ENCODE assay signal across 9 mouse cellular contexts in genomic region chr11:33146143-33146497, GRCm38 (mm10). TPM values are rescaled to one million over a fixed set of nuclear protein-coding genes. Genes with fewer than 3 reads are reported as not detected.
DNase-seq lines count a peak whose midpoint lies in the region; ATAC-seq lines count a peak whose summit lies in the region.
"Had no signal": no experiment of that assay in that cellular context is flagged by ENCODE, and none has a peak within 500 bp of the region (broad histone marks: within the 10 kb centered on the region; RNA-seq: fewer than 3 reads in every experiment).

No protein-coding gene starts in this region.

- DNase-seq in adrenal gland, adult 18-20 months (ENCODE audit: low spot score in 2 of 2), result peak; percentile 60
- peak; percentile 86 to 91 for DNase-seq in cerebellum, postnatal 10 days
- DNase-seq in gastrocnemius, postnatal 10 days, result peak; percentile 85
- peak; percentile 66 to 75 for DNase-seq in layer of hippocampus, postnatal 36 days
- DNase-seq in urinary bladder, postnatal 36 days (ENCODE audit: low spot score in 2 of 2), result peak; percentile 20 to 78

- H3K4me1 ChIP-seq in hindbrain, embryonic 15.5 days (replicated peaks), result peaks cover 35% of the 10 kb centered on the region
- H3K4me1 ChIP-seq in midbrain, embryonic 12.5 days, result peaks cover 38% of the 10 kb centered on the region

- H3K36me3 ChIP-seq in hindbrain, embryonic 15.5 days, result peaks cover 19% of the 10 kb centered on the region
- peaks cover 10% of the 10 kb centered on the region; the same call in 1 of the 2 replicates for H3K36me3 ChIP-seq in midbrain, embryonic 12.5 days

- H3K9me3 ChIP-seq in hindbrain, embryonic 15.5 days, result no peaks in the 10 kb centered on the region
- H3K9me3 ChIP-seq in midbrain, embryonic 12.5 days, result no peaks in the 10 kb centered on the region

- WGBS in hindbrain, embryonic 15.5 days, result 4% methylated on average over 9 of the region's 9 CpGs
- WGBS in midbrain, embryonic 12.5 days, result 4% methylated on average over 9 of the region's 9 CpGs

- H3K9ac ChIP-seq in hindbrain, embryonic 15.5 days, result no peak overlapping the region
- no peak overlapping the region for H3K9ac ChIP-seq in midbrain, embryonic 12.5 days (replicated peaks)

- H3K27ac ChIP-seq in hindbrain, embryonic 15.5 days (replicated peaks), result 0 out of 2 replicates have a peak overlapping the region, but pooled peaks have one; percentile 26
- no peak overlapping the region for H3K27ac ChIP-seq in midbrain, embryonic 12.5 days (replicated peaks)

- H3K4me3 ChIP-seq in hindbrain, embryonic 15.5 days, result peak overlapping the region; percentile 69
- peak overlapping the region; percentile 64 for H3K4me3 ChIP-seq in midbrain, embryonic 12.5 days

- peak overlapping the region; percentile 92 for H3K4me2 ChIP-seq in hindbrain, embryonic 15.5 days
- peak overlapping the region; percentile 89 for H3K4me2 ChIP-seq in midbrain, embryonic 12.5 days (replicated peaks)

- ATAC-seq in hindbrain, embryonic 15.5 days (ENCODE audit: low FRiP score, low read depth), result peak; percentile 36; the same call in 1 of the 2 replicates
- no peak for ATAC-seq in midbrain, embryonic 12.5 days (ENCODE audit: low FRiP score, low read depth)
- no peak for ATAC-seq in megakaryocyte-erythroid progenitor cell, adult 5-6 weeks (replicated peaks; ENCODE audit: low FRiP score, low TSS enrichment, poor library complexity, severe bottlenecking)

- H3K27me3 ChIP-seq in hindbrain, embryonic 15.5 days, result no peaks in the 10 kb centered on the region
- H3K27me3 ChIP-seq in midbrain, embryonic 12.5 days, result peaks cover 58% of the 10 kb centered on the region

RNA-seq across cellular contexts. Expression of gene Fgf18, which starts 1.1 kb away (rescaled TPM):
- total RNA-seq in adrenal gland, adult 18-20 months (2021), result 1 to 10 TPM; 1.3 to 2.0 TPM
- total RNA-seq in gastrocnemius, postnatal 10 days (2021), result 1 to 10 TPM; 7.3 to 9.3 TPM
- polyA plus RNA-seq in hindbrain, embryonic 15.5 days (2015; fragmentation: Nextera tagmentation; extraction: Ambion mirVana), result 7.1 and 7.4 TPM in 2 replicates
- 1 to 10 TPM; 2.4 to 2.9 TPM for total RNA-seq in layer of hippocampus, postnatal 36 days (2021)
- 3.0 and 3.6 TPM in 2 replicates for polyA plus RNA-seq in midbrain, embryonic 12.5 days (2016; fragmentation: Nextera tagmentation; extraction: Ambion mirVana)
- total RNA-seq in megakaryocyte-erythroid progenitor cell, adult 5-6 weeks (2014; fragmentation: Nextera tagmentation), result not detected in 2 replicates
- not detected in 2 replicates for total RNA-seq in megakaryocyte-erythroid progenitor cell, adult 5-6 weeks (2017)
- total RNA-seq: neutrophil, adult 5-6 weeks had no signal

RNA-seq across cellular contexts. Expression of gene Npm1, which starts 16.9 kb away (rescaled TPM):
- total RNA-seq in adrenal gland, adult 18-20 months (2021), result 100 to 1,000 TPM; 224 to 282 TPM
- 100 to 1,000 TPM; 197 to 218 TPM for total RNA-seq in gastrocnemius, postnatal 10 days (2021)
- 377 and 402 TPM in 2 replicates for polyA plus RNA-seq in hindbrain, embryonic 15.5 days (2015; fragmentation: Nextera tagmentation; extraction: Ambion mirVana)
- 100 to 1,000 TPM; 178 to 185 TPM for total RNA-seq in layer of hippocampus, postnatal 36 days (2021)
- 647 and 719 TPM in 2 replicates for polyA plus RNA-seq in midbrain, embryonic 12.5 days (2016; fragmentation: Nextera tagmentation; extraction: Ambion mirVana)
- total RNA-seq in megakaryocyte-erythroid progenitor cell, adult 5-6 weeks (2014; fragmentation: Nextera tagmentation), result 3,299 and 3,437 TPM in 2 replicates
- 6,261 and 6,441 TPM in 2 replicates for total RNA-seq in megakaryocyte-erythroid progenitor cell, adult 5-6 weeks (2017)

RNA-seq across cellular contexts. Expression of gene Tlx3, which starts 57.3 kb away (rescaled TPM):
- total RNA-seq in adrenal gland, adult 18-20 months (2021), result under 1 TPM in 1 of 2 experiments, not detected in 1; 0.19 TPM
- not detected for total RNA-seq in gastrocnemius, postnatal 10 days (2021)
- 15.0 and 18.1 TPM in 2 replicates for polyA plus RNA-seq in hindbrain, embryonic 15.5 days (2015; fragmentation: Nextera tagmentation; extraction: Ambion mirVana)
- total RNA-seq in layer of hippocampus, postnatal 36 days (2021), result not detected
- polyA plus RNA-seq in midbrain, embryonic 12.5 days (2016; fragmentation: Nextera tagmentation; extraction: Ambion mirVana), result 4.3 and 5.0 TPM in 2 replicates
- not detected in 2 replicates for total RNA-seq in megakaryocyte-erythroid progenitor cell, adult 5-6 weeks (2014; fragmentation: Nextera tagmentation)
- total RNA-seq in megakaryocyte-erythroid progenitor cell, adult 5-6 weeks (2017), result not detected in 2 replicates
- total RNA-seq: neutrophil, adult 5-6 weeks had no signal

Comparison
In these comparisons a context has a peak if more than half of its experiments do, and no peak if none do; other contexts are left out.
1. RNA of gene Npm1, which starts 16.9 kb away (total RNA-seq): 3,299 to 6,441 TPM in megakaryocyte-erythroid progenitor cell, adult 5-6 weeks; 224 to 282 TPM in adrenal gland, adult 18-20 months, 197 to 218 TPM in gastrocnemius, postnatal 10 days and 178 to 185 TPM in layer of hippocampus, postnatal 36 days; every median in the first group is over 10 times any median in the second.
2. Peak in every context shown above with its lines, with median percentiles within 50 percentile points of each other: DNase-seq.